Mouse (Mus musculus) G1E (cell line): ENCODE data around the gene Elmo2.

Experiments
- CTCF ChIP-seq: IDR thresholded peaks from 2 replicates; pipeline ENCODE4 v1.5.1; 2012; ENCODE audit warnings: low read depth, low read length, inconsistent platforms, mixed read lengths
- GATA1 ChIP-seq: IDR thresholded peaks from 2 replicates; pipeline ENCODE4 v1.6.1; 2012; ENCODE audit warnings: borderline replicate concordance, low read length, inconsistent platforms, mixed read lengths
- POLR2AphosphoS5 ChIP-seq: IDR thresholded peaks from 2 replicates; pipeline ENCODE4 v1.6.1; 2012; ENCODE audit warnings: low read depth, low read length, inconsistent platforms; ENCODE audit not compliant: insufficient replicate concordance

- TF ChIP-seq CTCF, result no peak
- TF ChIP-seq GATA1, result no peak
- no peak for TF ChIP-seq POLR2AphosphoS5
Measured at GRCm38 (mm10) chr2:165288315-165289031, 37.8 kb downstream of the Elmo2 start.
